Mouse (Mus musculus): ENCODE measurements around the gene 1700019N19Rik. TPM values are rescaled to one million over a fixed set of nuclear protein-coding genes. Genes with fewer than 3 reads are reported as not detected.

The 1700019N19Rik gene
- polyA plus RNA-seq, 1 experiment from 2014 or later: not detected

GRCm38 (mm10) chr19:58816453-58817041 is 22.3 kb upstream of the 1700019N19Rik start:
- H3K9ac ChIP-seq (ENCODE audit: low read depth, low read length): no peak overlapping the region
- H3K36me3 ChIP-seq (ENCODE audit: control insufficient read depth, insufficient read depth, low read length): peaks cover 7% of the 10 kb centered on the region
- ATAC-seq: no peak
- H3K9me3 ChIP-seq (replicated peaks; ENCODE audit: control insufficient read depth, low read length, poor library complexity, severe bottlenecking): no peaks in the 10 kb centered on the region
- H3K27me3 ChIP-seq (ENCODE audit: control insufficient read depth, insufficient read depth, low read depth, low read length): no peaks in the 10 kb centered on the region
- peak overlapping the region; percentile 38; the same call in 1 of the 2 replicates for H3K27ac ChIP-seq (ENCODE audit: low read length)
- no peaks in the 10 kb centered on the region for H3K4me1 ChIP-seq (ENCODE audit: control insufficient read depth, insufficient read depth, low read length)
- H3K4me3 ChIP-seq (ENCODE audit: low read depth, low read length): no peak overlapping the region
- H3K4me2 ChIP-seq (ENCODE audit: low read length): no peak overlapping the region
- 83% methylated on average over 17 of the region's 17 CpGs for WGBS

- Histone ChIP-seq H3K4me1 (ENCODE audit: control insufficient read depth, insufficient read depth, low read length) (no peaks in the 10 kb centered on the region), H3K4me3 (ENCODE audit: low read depth, low read length) (no peak overlapping the region), H3K27me3 (ENCODE audit: control insufficient read depth, insufficient read depth, low read depth, low read length) (no peaks in the 10 kb centered on the region), H3K36me3 (ENCODE audit: control insufficient read depth, insufficient read depth, low read length) (peaks cover 7% of the 10 kb centered on the region), H3K9ac (ENCODE audit: low read depth, low read length) (no peak overlapping the region), H3K4me2 (ENCODE audit: low read length) (no peak overlapping the region), H3K27ac (ENCODE audit: low read length) (no peak overlapping the region), H3K9me3 (replicated peaks; ENCODE audit: control insufficient read depth, low read length, poor library complexity, severe bottlenecking) (no peaks in the 10 kb centered on the region)
- no peak for ATAC-seq
- WGBS: 83% methylated on average over 13 of the region's 13 CpGs
Measured at GRCm38 (mm10) chr19:58815179-58815922, 21.1 kb upstream of the 1700019N19Rik start.

- no peaks in the 10 kb centered on the region for H3K9me3 ChIP-seq (replicated peaks; ENCODE audit: control insufficient read depth, low read length, poor library complexity, severe bottlenecking)
- no peaks in the 10 kb centered on the region for H3K36me3 ChIP-seq (ENCODE audit: control insufficient read depth, insufficient read depth, low read length)
- no peak overlapping the region for H3K4me3 ChIP-seq (ENCODE audit: low read depth, low read length)
- no peaks in the 10 kb centered on the region for H3K4me1 ChIP-seq (ENCODE audit: control insufficient read depth, insufficient read depth, low read length)
- 81% methylated on average over 5 of the region's 5 CpGs for WGBS
- H3K4me2 ChIP-seq (ENCODE audit: low read length): no peak overlapping the region
- H3K27ac ChIP-seq (ENCODE audit: low read length): no peak overlapping the region
- H3K27me3 ChIP-seq (ENCODE audit: control insufficient read depth, insufficient read depth, low read depth, low read length): no peaks in the 10 kb centered on the region
- ATAC-seq: no peak
- no peak overlapping the region for H3K9ac ChIP-seq (ENCODE audit: low read depth, low read length)
Measured at GRCm38 (mm10) chr19:58810536-58810935, 16.3 kb upstream of the 1700019N19Rik start.

- no peak for ATAC-seq
- no peaks in the 10 kb centered on the region for H3K27me3 ChIP-seq (ENCODE audit: control insufficient read depth, insufficient read depth, low read depth, low read length)
- H3K4me3 ChIP-seq (ENCODE audit: low read depth, low read length): no peak overlapping the region
- WGBS: 84% methylated on average over 6 of the region's 6 CpGs
- H3K4me2 ChIP-seq (ENCODE audit: low read length): no peak overlapping the region
- H3K27ac ChIP-seq (ENCODE audit: low read length): no peak overlapping the region
- no peak overlapping the region for H3K9ac ChIP-seq (ENCODE audit: low read depth, low read length)
- no peaks in the 10 kb centered on the region for H3K4me1 ChIP-seq (ENCODE audit: control insufficient read depth, insufficient read depth, low read length)
- no peaks in the 10 kb centered on the region for H3K9me3 ChIP-seq (replicated peaks; ENCODE audit: control insufficient read depth, low read length, poor library complexity, severe bottlenecking)
- H3K36me3 ChIP-seq (ENCODE audit: control insufficient read depth, insufficient read depth, low read length): no peaks in the 10 kb centered on the region
Measured at GRCm38 (mm10) chr19:58808864-58809263, 14.6 kb upstream of the 1700019N19Rik start.

DNA sequence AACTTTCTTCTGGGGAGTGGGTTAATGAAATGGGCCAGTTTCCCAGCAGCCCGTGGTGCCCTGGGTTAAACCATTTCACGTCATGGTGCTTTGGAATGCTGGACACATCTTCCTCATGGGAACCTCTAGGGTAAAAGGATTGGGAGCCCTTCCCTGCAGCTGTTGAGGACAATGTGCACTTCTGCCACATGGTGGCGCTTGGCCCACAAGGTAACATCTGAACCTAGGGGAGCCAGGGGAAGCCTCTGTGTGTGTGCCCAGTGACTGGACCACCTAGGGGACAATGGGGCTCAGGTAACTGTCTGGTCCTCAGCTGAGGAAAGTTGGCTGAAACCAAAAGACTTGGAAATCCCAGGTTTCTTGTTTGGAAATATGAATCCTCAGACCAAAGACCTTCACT is 12.1 kb upstream of the 1700019N19Rik start:
- Histone ChIP-seq H3K27me3 (ENCODE audit: control insufficient read depth, insufficient read depth, low read depth, low read length) (no peaks in the 10 kb centered on the region), H3K9me3 (replicated peaks; ENCODE audit: control insufficient read depth, low read length, poor library complexity, severe bottlenecking) (no peaks in the 10 kb centered on the region), H3K9ac (ENCODE audit: low read depth, low read length) (no peak overlapping the region), H3K4me2 (ENCODE audit: low read length) (no peak overlapping the region), H3K27ac (ENCODE audit: low read length) (no peak overlapping the region), H3K4me1 (ENCODE audit: control insufficient read depth, insufficient read depth, low read length) (no peaks in the 10 kb centered on the region), H3K4me3 (ENCODE audit: low read depth, low read length) (no peak overlapping the region), H3K36me3 (ENCODE audit: control insufficient read depth, insufficient read depth, low read length) (peaks cover 4% of the 10 kb centered on the region; the same call in 1 of the 2 replicates)
- ATAC-seq: 0 out of 2 replicates have a peak, but pooled peaks have one; percentile 48
- WGBS: 1% methylated on average over 3 of the region's 3 CpGs

GRCm38 (mm10) chr19:58805191-58805779 is 11.0 kb upstream of the 1700019N19Rik start:
- no peak overlapping the region for H3K9ac ChIP-seq (ENCODE audit: low read depth, low read length)
- H3K27me3 ChIP-seq (ENCODE audit: control insufficient read depth, insufficient read depth, low read depth, low read length): no peaks in the 10 kb centered on the region
- H3K4me3 ChIP-seq (ENCODE audit: low read depth, low read length): no peak overlapping the region
- ATAC-seq: no peak
- no peak overlapping the region for H3K4me2 ChIP-seq (ENCODE audit: low read length)
- no peaks in the 10 kb centered on the region for H3K9me3 ChIP-seq (replicated peaks; ENCODE audit: control insufficient read depth, low read length, poor library complexity, severe bottlenecking)
- 91% methylated on average over 9 of the region's 9 CpGs for WGBS
- no peaks in the 10 kb centered on the region for H3K4me1 ChIP-seq (ENCODE audit: control insufficient read depth, insufficient read depth, low read length)
- H3K36me3 ChIP-seq (ENCODE audit: control insufficient read depth, insufficient read depth, low read length): peaks cover 10% of the 10 kb centered on the region
- H3K27ac ChIP-seq (ENCODE audit: low read length): no peak overlapping the region

GRCm38 (mm10) chr19:58795114-58795669 is 931 bp upstream of the 1700019N19Rik start:
- WGBS: 64% methylated on average over 12 of the region's 12 CpGs
- Histone ChIP-seq H3K4me1 (ENCODE audit: control insufficient read depth, insufficient read depth, low read length) (peaks cover 3% of the 10 kb centered on the region), H3K9ac (ENCODE audit: low read depth, low read length) (no peak overlapping the region), H3K27ac (ENCODE audit: low read length) (peak overlapping the region; percentile 58; the same call in 1 of the 2 replicates), H3K4me2 (ENCODE audit: low read length) (no peak overlapping the region), H3K27me3 (ENCODE audit: control insufficient read depth, insufficient read depth, low read depth, low read length) (no peaks in the 10 kb centered on the region), H3K4me3 (ENCODE audit: low read depth, low read length) (no peak overlapping the region), H3K36me3 (ENCODE audit: control insufficient read depth, insufficient read depth, low read length) (peaks cover 17% of the 10 kb centered on the region), H3K9me3 (replicated peaks; ENCODE audit: control insufficient read depth, low read length, poor library complexity, severe bottlenecking) (no peaks in the 10 kb centered on the region; the same call in 1 of the 2 replicates)
- peak; percentile 85 for ATAC-seq

DNA sequence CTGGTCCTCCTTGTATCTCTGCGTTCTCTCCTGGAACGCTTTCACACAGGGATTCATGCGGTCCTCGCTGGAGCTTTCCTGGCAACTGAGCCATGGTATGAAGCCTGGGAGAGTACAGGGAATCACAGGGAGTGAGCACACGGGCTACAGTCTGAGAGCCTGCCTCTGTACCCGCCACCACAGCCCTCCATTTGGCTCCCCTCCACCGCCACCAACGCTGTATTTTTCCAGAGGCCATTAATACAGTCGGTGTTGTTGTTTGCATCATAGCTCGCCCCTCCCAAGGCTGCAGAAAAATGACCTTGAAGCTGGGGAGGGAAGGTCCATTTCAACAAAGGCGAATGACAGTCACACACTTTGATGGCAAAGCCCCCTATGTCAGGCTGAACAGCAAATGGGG is 5.1 kb downstream of the 1700019N19Rik start:
- 72% methylated on average over 11 of the region's 11 CpGs for WGBS
- Histone ChIP-seq H3K9ac (ENCODE audit: low read depth, low read length) (no peak overlapping the region), H3K9me3 (replicated peaks; ENCODE audit: control insufficient read depth, low read length, poor library complexity, severe bottlenecking) (no peaks in the 10 kb centered on the region), H3K36me3 (ENCODE audit: control insufficient read depth, insufficient read depth, low read length) (no peaks in the 10 kb centered on the region), H3K27me3 (ENCODE audit: control insufficient read depth, insufficient read depth, low read depth, low read length) (no peaks in the 10 kb centered on the region), H3K4me3 (ENCODE audit: low read depth, low read length) (no peak overlapping the region), H3K4me2 (ENCODE audit: low read length) (no peak overlapping the region), H3K27ac (ENCODE audit: low read length) (0 out of 2 replicates have a peak overlapping the region, but pooled peaks have one; percentile 38), H3K4me1 (ENCODE audit: control insufficient read depth, insufficient read depth, low read length) (peaks cover under 1% of the 10 kb centered on the region; the same call in 1 of the 2 replicates)
- peak; percentile 51; the same call in 1 of the 2 replicates for ATAC-seq
